Mouse (Mus musculus): ENCODE results near the gene Tmem115. TPM values are rescaled to one million over a fixed set of nuclear protein-coding genes. Genes with fewer than 3 reads are reported as not detected.

The Tmem115 gene
- 46.7 and 47.6 TPM in 2 replicates for polyA plus RNA-seq (2014; fragmentation: Nextera tagmentation; extraction: Ambion mirVana)

GRCm38 (mm10) chr9:107533791-107534407 lies at the start of gene Tmem115:
Tmem115 (plus strand) TSS chr9:107533945.
- WGBS: under 1% methylated on average over 48 of the region's 48 CpGs
- peak; percentile 97 for ATAC-seq (replicated peaks; ENCODE audit: low FRiP score, low TSS enrichment, low read depth)

GRCm38 (mm10) chr9:107484302-107484701 lies 49.4 kb upstream of the Tmem115 start:
- no peak for ATAC-seq (replicated peaks; ENCODE audit: low FRiP score, low TSS enrichment, low read depth)
- peaks cover 4% of the 10 kb centered on the region; the same call in 1 of the 2 replicates for H3K27me3 ChIP-seq (replicated peaks; ENCODE audit: control insufficient read depth, insufficient read depth, low read length)
- H3K27ac ChIP-seq (ENCODE audit: low read depth): no peak overlapping the region
- no peak overlapping the region for H3K9ac ChIP-seq (ENCODE audit: low read length)
- 85% methylated on average over 17 of the region's 17 CpGs for WGBS
- no peak overlapping the region for H3K4me3 ChIP-seq (ENCODE audit: low read depth, low read length)
- H3K4me1 ChIP-seq (replicated peaks; ENCODE audit: control insufficient read depth, insufficient read depth, low read length): no peaks in the 10 kb centered on the region; the same call in 1 of the 2 replicates
- no peaks in the 10 kb centered on the region for H3K36me3 ChIP-seq (ENCODE audit: control insufficient read depth, insufficient read depth, low read length)
- H3K4me2 ChIP-seq (ENCODE audit: low read length): no peak overlapping the region
- DNase-seq (ENCODE audit: low spot score): no peak
- H3K9me3 ChIP-seq (ENCODE audit: control insufficient read depth, low read length): no peaks in the 10 kb centered on the region

More at GRCm38 (mm10) chr9:107533791-107534407, at the start of gene Tmem115:
- Histone ChIP-seq H3K4me3 (ENCODE audit: low read depth, low read length) (peak within 1 kb of the TSS; percentile 78), H3K9ac (ENCODE audit: low read length) (peak within 1 kb of the TSS; percentile 87), H3K27me3 (replicated peaks; ENCODE audit: control insufficient read depth, insufficient read depth, low read length) (no peaks in the 10 kb centered on the region), H3K9me3 (ENCODE audit: control insufficient read depth, low read length) (no peaks in the 10 kb centered on the region), H3K4me2 (ENCODE audit: low read length) (peak within 1 kb of the TSS; percentile 96), H3K36me3 (ENCODE audit: control insufficient read depth, insufficient read depth, low read length) (peaks cover 23% of the 10 kb centered on the region), H3K27ac (ENCODE audit: low read depth) (peak within 1 kb of the TSS; percentile 67), H3K4me1 (replicated peaks; ENCODE audit: control insufficient read depth, insufficient read depth, low read length) (peaks cover 21% of the 10 kb centered on the region)
- peak; percentile 91 for DNase-seq (ENCODE audit: low spot score)

- DNase-seq (ENCODE audit: low spot score) (no peak), ATAC-seq (replicated peaks; ENCODE audit: low FRiP score, low TSS enrichment, low read depth) (no peak)
- H3K27me3 ChIP-seq (replicated peaks; ENCODE audit: control insufficient read depth, insufficient read depth, low read length): peaks cover 4% of the 10 kb centered on the region; the same call in 1 of the 2 replicates
- H3K9ac ChIP-seq (ENCODE audit: low read length): no peak overlapping the region
- 75% methylated on average over 6 of the region's 6 CpGs for WGBS
- H3K4me1 ChIP-seq (replicated peaks; ENCODE audit: control insufficient read depth, insufficient read depth, low read length): no peaks in the 10 kb centered on the region; the same call in 1 of the 2 replicates
- no peak overlapping the region for H3K4me2 ChIP-seq (ENCODE audit: low read length)
- no peak overlapping the region for H3K4me3 ChIP-seq (ENCODE audit: low read depth, low read length)
- H3K27ac ChIP-seq (ENCODE audit: low read depth): no peak overlapping the region
- H3K36me3 ChIP-seq (ENCODE audit: control insufficient read depth, insufficient read depth, low read length): no peaks in the 10 kb centered on the region
- no peaks in the 10 kb centered on the region for H3K9me3 ChIP-seq (ENCODE audit: control insufficient read depth, low read length)
Observed at GRCm38 (mm10) chr9:107484766-107485165, 49.0 kb upstream of the Tmem115 start.

GRCm38 (mm10) chr9:107486086-107486485 lies 47.7 kb upstream of the Tmem115 start:
- H3K4me1 ChIP-seq (replicated peaks; ENCODE audit: control insufficient read depth, insufficient read depth, low read length): no peaks in the 10 kb centered on the region
- H3K27ac ChIP-seq (ENCODE audit: low read depth): no peak overlapping the region
- H3K4me2 ChIP-seq (ENCODE audit: low read length): no peak overlapping the region
- H3K9ac ChIP-seq (ENCODE audit: low read length): no peak overlapping the region
- no peaks in the 10 kb centered on the region for H3K27me3 ChIP-seq (replicated peaks; ENCODE audit: control insufficient read depth, insufficient read depth, low read length)
- H3K9me3 ChIP-seq (ENCODE audit: control insufficient read depth, low read length): no peaks in the 10 kb centered on the region
- no peaks in the 10 kb centered on the region for H3K36me3 ChIP-seq (ENCODE audit: control insufficient read depth, insufficient read depth, low read length)
- DNase-seq (ENCODE audit: low spot score) (no peak), ATAC-seq (replicated peaks; ENCODE audit: low FRiP score, low TSS enrichment, low read depth) (no peak)
- H3K4me3 ChIP-seq (ENCODE audit: low read depth, low read length): no peak overlapping the region
- 61% methylated on average over 10 of the region's 10 CpGs for WGBS

GRCm38 (mm10) chr9:107486507-107487225 lies 47.1 kb upstream of the Tmem115 start:
- Histone ChIP-seq H3K27ac (ENCODE audit: low read depth) (no peak overlapping the region), H3K36me3 (ENCODE audit: control insufficient read depth, insufficient read depth, low read length) (no peaks in the 10 kb centered on the region), H3K9me3 (ENCODE audit: control insufficient read depth, low read length) (no peaks in the 10 kb centered on the region), H3K4me2 (ENCODE audit: low read length) (no peak overlapping the region), H3K4me1 (replicated peaks; ENCODE audit: control insufficient read depth, insufficient read depth, low read length) (no peaks in the 10 kb centered on the region), H3K27me3 (replicated peaks; ENCODE audit: control insufficient read depth, insufficient read depth, low read length) (no peaks in the 10 kb centered on the region), H3K4me3 (ENCODE audit: low read depth, low read length) (no peak overlapping the region), H3K9ac (ENCODE audit: low read length) (no peak overlapping the region)
- DNase-seq (ENCODE audit: low spot score): peak; percentile 72
- no peak for ATAC-seq (replicated peaks; ENCODE audit: low FRiP score, low TSS enrichment, low read depth)
- WGBS: 58% methylated on average over 6 of the region's 6 CpGs

- Histone ChIP-seq H3K9ac (ENCODE audit: low read length) (no peak overlapping the region), H3K27ac (ENCODE audit: low read depth) (no peak overlapping the region), H3K4me1 (replicated peaks; ENCODE audit: control insufficient read depth, insufficient read depth, low read length) (no peaks in the 10 kb centered on the region), H3K4me3 (ENCODE audit: low read depth, low read length) (no peak overlapping the region), H3K4me2 (ENCODE audit: low read length) (no peak overlapping the region), H3K27me3 (replicated peaks; ENCODE audit: control insufficient read depth, insufficient read depth, low read length) (no peaks in the 10 kb centered on the region), H3K36me3 (ENCODE audit: control insufficient read depth, insufficient read depth, low read length) (no peaks in the 10 kb centered on the region), H3K9me3 (ENCODE audit: control insufficient read depth, low read length) (no peaks in the 10 kb centered on the region)
- DNase-seq (ENCODE audit: low spot score): no peak
- no peak for ATAC-seq (replicated peaks; ENCODE audit: low FRiP score, low TSS enrichment, low read depth)
- WGBS: 64% methylated on average over 8 of the region's 8 CpGs
Observed at GRCm38 (mm10) chr9:107490146-107490545, 43.6 kb upstream of the Tmem115 start.

- Histone ChIP-seq H3K4me2 (ENCODE audit: low read length) (no peak overlapping the region), H3K4me3 (ENCODE audit: low read depth, low read length) (no peak overlapping the region)
- no peak for ATAC-seq (replicated peaks; ENCODE audit: low FRiP score, low TSS enrichment, low read depth)
Observed at GRCm38 (mm10) chr9:107490625-107491024, 43.1 kb upstream of the Tmem115 start.

GRCm38 (mm10) chr9:107493511-107493910 lies 40.2 kb upstream of the Tmem115 start:
- Histone ChIP-seq H3K36me3 (ENCODE audit: control insufficient read depth, insufficient read depth, low read length) (no peaks in the 10 kb centered on the region), H3K4me1 (replicated peaks; ENCODE audit: control insufficient read depth, insufficient read depth, low read length) (no peaks in the 10 kb centered on the region), H3K27me3 (replicated peaks; ENCODE audit: control insufficient read depth, insufficient read depth, low read length) (no peaks in the 10 kb centered on the region), H3K4me3 (ENCODE audit: low read depth, low read length) (no peak overlapping the region), H3K27ac (ENCODE audit: low read depth) (no peak overlapping the region), H3K9me3 (ENCODE audit: control insufficient read depth, low read length) (no peaks in the 10 kb centered on the region), H3K9ac (ENCODE audit: low read length) (no peak overlapping the region), H3K4me2 (ENCODE audit: low read length) (no peak overlapping the region)
- WGBS: 32% methylated on average over 1 of the region's 1 CpGs
- no peak for DNase-seq (ENCODE audit: low spot score)
- no peak for ATAC-seq (replicated peaks; ENCODE audit: low FRiP score, low TSS enrichment, low read depth)

More at GRCm38 (mm10) chr9:107490625-107491024, 43.1 kb upstream of the Tmem115 start:
- H3K9ac ChIP-seq (ENCODE audit: low read length): no peak overlapping the region
- H3K4me1 ChIP-seq (replicated peaks; ENCODE audit: control insufficient read depth, insufficient read depth, low read length): no peaks in the 10 kb centered on the region
- H3K27me3 ChIP-seq (replicated peaks; ENCODE audit: control insufficient read depth, insufficient read depth, low read length): no peaks in the 10 kb centered on the region
- no peak for DNase-seq (ENCODE audit: low spot score)
- H3K27ac ChIP-seq (ENCODE audit: low read depth): no peak overlapping the region
- H3K9me3 ChIP-seq (ENCODE audit: control insufficient read depth, low read length): no peaks in the 10 kb centered on the region
- 61% methylated on average over 6 of the region's 6 CpGs for WGBS
- H3K36me3 ChIP-seq (ENCODE audit: control insufficient read depth, insufficient read depth, low read length): no peaks in the 10 kb centered on the region

All from intestine, embryonic 14.5 days (tissue).